Mouse (Mus musculus) lung, embryonic 14.5 days (tissue): ENCODE measurements at regions not wholly inside any gene's neighbourhood (a gene's known extent, or its start where the extent isn't known, plus 50 kb on each side); places are given as distances from the start of the nearest gene placed in this dataset.

Experiments used
- ATAC-seq: fragments of 200-750 bp; cut with Nextera tagmentation; 2 replicates; pipeline ENCODE4 v1.8.0; 2017; ENCODE audit warnings: mild to moderate bottlenecking, moderate TSS enrichment, moderate library complexity; ENCODE audit not compliant: insufficient read depth
- DNase-seq: peaks from one replicate; pipeline ENCODE4 v3.0.0-alpha.2; 2015
- H3K27ac ChIP-seq: fragments of 300-500 bp; sonication (generic); 2 replicates; pipeline ENCODE4 v1.5.1; 2014; ENCODE audit warnings: low read depth, mild to moderate bottlenecking, moderate library complexity
- H3K27me3 ChIP-seq: fragments of 300-500 bp; sonication (generic); 2 replicates; pipeline ENCODE4 v1.6.1; 2014; ENCODE audit warnings: low read length, control low read depth; ENCODE audit not compliant: insufficient read depth
- H3K36me3 ChIP-seq: fragments of 300-500 bp; sonication (generic); 2 replicates; pipeline ENCODE4 v1.6.1; 2014; ENCODE audit warnings: control low read depth; ENCODE audit not compliant: insufficient read depth
- H3K4me1 ChIP-seq: fragments of 300-500 bp; sonication (generic); 2 replicates; pipeline ENCODE4 v1.6.1; 2014; ENCODE audit warnings: antibody characterized with exemption, control low read depth; ENCODE audit not compliant: insufficient read depth
- H3K4me2 ChIP-seq: fragments of 300-500 bp; sonication (generic); 2 replicates; pipeline ENCODE4 v1.6.1; 2014; ENCODE audit warnings: mild to moderate bottlenecking
- H3K4me3 ChIP-seq: fragments of 300-500 bp; sonication (generic); 2 replicates; pipeline ENCODE4 v1.5.1; 2014; ENCODE audit warnings: low read depth, low read length
- H3K9ac ChIP-seq: fragments of 300-500 bp; sonication (generic); 2 replicates; pipeline ENCODE4 v1.6.1; 2014
- H3K9me3 ChIP-seq: fragments of 300-500 bp; sonication (generic); 2 replicates; pipeline ENCODE4 v1.6.1; 2016; ENCODE audit warnings: low read depth, low read length, control low read depth
- CTCF ChIP-seq: IDR thresholded peaks from 2 replicates; pipeline ENCODE4 v1.5.1; 2016; ENCODE audit warnings: antibody characterized with exemption, low read depth
- WGBS: fragments of 180-500 bp; shearing (Covaris S2); extraction: QIAGEN DNeasy Blood & Tissue Kit; methylation state at CpG from one replicate; pipeline ENCODE4 v1.1.7; 2014; 5-methylcytosine and 5-hydroxymethylcytosine counted together

DNA sequence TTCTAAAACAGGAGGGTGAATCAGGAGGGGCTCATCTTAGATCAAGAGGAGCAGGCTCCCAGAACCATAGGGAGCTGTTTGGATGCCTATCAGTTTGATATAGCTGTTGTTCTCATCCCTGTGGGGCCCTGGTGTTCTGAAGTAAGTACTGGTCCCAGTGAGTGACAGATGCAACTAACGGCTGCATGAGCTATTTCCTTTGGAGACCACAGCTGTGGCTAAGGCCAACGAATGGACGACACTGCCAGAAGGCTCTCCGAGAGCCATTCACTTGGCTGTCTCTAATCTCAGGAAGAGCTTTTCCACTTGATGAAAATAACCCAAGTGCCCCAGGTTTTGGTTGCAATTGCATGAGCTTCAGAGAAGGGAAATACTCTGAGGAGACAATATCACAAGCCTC is 386.8 kb downstream of the Bcl11a start:
- Histone ChIP-seq H3K36me3 (no peaks in the 10 kb centered on the region), H3K9ac (no peak overlapping the region), H3K27me3 (no peaks in the 10 kb centered on the region), H3K9me3 (no peaks in the 10 kb centered on the region), H3K27ac (no peak overlapping the region), H3K4me2 (no peak overlapping the region), H3K4me1 (no peaks in the 10 kb centered on the region), H3K4me3 (no peak overlapping the region)
- DNase-seq (no peak), ATAC-seq (no peak)
- WGBS = 54% methylated on average over 4 of the region's 4 CpGs
- TF ChIP-seq CTCF = no peak

GRCm38 (mm10) chr11:24467458-24467857 is 389.6 kb downstream of the Bcl11a start:
- Histone ChIP-seq H3K9ac (no peak overlapping the region), H3K4me3 (no peak overlapping the region), H3K27me3 (no peaks in the 10 kb centered on the region), H3K4me1 (no peaks in the 10 kb centered on the region), H3K36me3 (no peaks in the 10 kb centered on the region), H3K9me3 (no peaks in the 10 kb centered on the region), H3K4me2 (no peak overlapping the region), H3K27ac (no peak overlapping the region)
- no peak for TF ChIP-seq CTCF
- 87% methylated on average over 8 of the region's 8 CpGs for WGBS
- ATAC-seq (no peak), DNase-seq (no peak)

- Histone ChIP-seq H3K9ac (no peak overlapping the region), H3K4me1 (no peaks in the 10 kb centered on the region), H3K27me3 (no peaks in the 10 kb centered on the region), H3K27ac (no peak overlapping the region), H3K4me3 (no peak overlapping the region), H3K9me3 (no peaks in the 10 kb centered on the region), H3K4me2 (no peak overlapping the region), H3K36me3 (no peaks in the 10 kb centered on the region)
- DNase-seq (no peak), ATAC-seq (no peak)
- no peak for TF ChIP-seq CTCF
These were observed 392.6 kb downstream of the Bcl11a start for GRCm38 (mm10) chr11:24470469-24470868.

DNA sequence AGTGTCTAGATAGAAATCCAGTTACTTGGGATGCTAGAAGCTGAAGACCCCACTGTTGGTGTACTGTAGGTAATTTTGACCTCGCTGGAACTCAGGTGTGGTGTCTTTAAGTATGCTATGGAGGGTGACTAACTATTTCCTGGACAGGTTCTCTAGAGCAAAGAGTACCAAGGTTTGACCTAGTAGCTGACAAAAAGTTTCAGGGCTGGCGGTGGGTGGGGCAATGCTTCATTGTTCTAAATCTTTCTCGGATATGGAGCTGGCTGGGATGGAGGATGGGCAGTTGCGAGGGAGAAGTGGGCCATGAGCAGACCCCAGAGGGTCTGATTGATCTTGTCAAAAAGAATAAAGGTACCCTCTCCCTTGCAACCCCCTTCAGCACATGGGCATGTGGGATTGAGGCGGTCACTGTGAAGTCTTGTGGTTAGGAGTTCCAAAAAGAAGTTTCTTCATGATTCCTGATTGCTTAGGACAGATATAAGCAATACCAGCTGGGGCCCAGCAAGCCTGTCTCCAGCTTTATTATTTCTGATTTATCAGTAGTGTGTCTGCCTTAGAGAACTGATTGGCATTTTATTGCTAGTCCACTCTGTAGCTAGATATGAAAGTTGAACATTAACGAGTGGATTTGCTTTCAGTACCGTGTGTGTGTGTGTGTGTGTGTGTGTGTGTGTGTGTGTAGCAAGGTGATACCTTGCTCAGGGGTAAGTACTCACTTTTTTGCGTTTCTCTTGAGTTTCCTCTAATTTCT is 394.9 kb downstream of the Bcl11a start:
- no peak for ATAC-seq
- H3K36me3 ChIP-seq = no peaks in the 10 kb centered on the region
- H3K27ac ChIP-seq = no peak overlapping the region
- no peak for TF ChIP-seq CTCF
- no peaks in the 10 kb centered on the region for H3K9me3 ChIP-seq
- H3K4me3 ChIP-seq = no peak overlapping the region
- DNase-seq = no peak
- no peak overlapping the region for H3K4me2 ChIP-seq
- no peaks in the 10 kb centered on the region for H3K4me1 ChIP-seq
- H3K9ac ChIP-seq = no peak overlapping the region
- 78% methylated on average over 8 of the region's 8 CpGs for WGBS
- H3K27me3 ChIP-seq = no peaks in the 10 kb centered on the region

DNA sequence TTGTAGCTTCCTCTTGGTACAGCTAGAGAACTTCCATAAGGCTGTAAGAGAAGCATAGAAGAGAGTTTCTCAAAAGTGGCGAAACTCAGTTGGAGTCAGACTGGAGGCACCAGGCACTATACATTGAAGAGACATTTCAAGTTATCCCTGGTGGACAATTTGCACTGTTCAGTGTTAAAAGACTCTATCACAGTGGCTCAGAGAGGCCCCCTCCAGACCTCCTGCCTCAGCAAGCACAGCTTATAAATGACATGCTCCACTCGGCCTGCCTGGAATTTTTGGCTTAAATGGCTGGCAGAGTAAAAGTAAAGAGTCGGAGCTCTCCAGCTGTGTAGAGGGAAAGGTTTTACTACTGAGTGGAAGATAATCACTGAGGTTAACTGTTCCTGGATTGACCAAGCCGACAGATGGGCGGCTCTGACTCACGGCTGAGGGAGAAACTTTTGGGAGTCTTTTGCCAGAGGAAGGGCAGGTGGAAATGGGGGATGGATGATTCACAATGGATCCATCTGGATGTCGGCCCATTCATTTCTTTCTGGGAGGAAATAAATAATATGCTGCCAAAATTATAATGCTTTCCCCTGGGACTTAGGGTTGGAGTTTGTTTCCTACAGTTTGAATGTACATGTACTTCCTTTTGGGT is 395.6 kb downstream of the Bcl11a start:
- no peak for TF ChIP-seq CTCF
- Histone ChIP-seq H3K27ac (no peak overlapping the region), H3K36me3 (no peaks in the 10 kb centered on the region), H3K4me3 (no peak overlapping the region), H3K9ac (no peak overlapping the region), H3K4me1 (no peaks in the 10 kb centered on the region), H3K9me3 (no peaks in the 10 kb centered on the region), H3K27me3 (no peaks in the 10 kb centered on the region), H3K4me2 (no peak overlapping the region)
- no peak for DNase-seq
- ATAC-seq = no peak
- WGBS = 49% methylated on average over 7 of the region's 7 CpGs

- TF ChIP-seq CTCF = no peak
- no peaks in the 10 kb centered on the region for H3K36me3 ChIP-seq
- H3K4me2 ChIP-seq = no peak overlapping the region
- 38% methylated on average over 11 of the region's 11 CpGs for WGBS
- DNase-seq (no peak), ATAC-seq (no peak)
- H3K9ac ChIP-seq = no peak overlapping the region
- no peaks in the 10 kb centered on the region for H3K9me3 ChIP-seq
- no peaks in the 10 kb centered on the region for H3K4me1 ChIP-seq
- no peaks in the 10 kb centered on the region for H3K27me3 ChIP-seq
- H3K27ac ChIP-seq = no peak overlapping the region
- no peak overlapping the region for H3K4me3 ChIP-seq
These were observed 425.0 kb downstream of the Bcl11a start for GRCm38 (mm10) chr11:24502722-24503424.

DNA sequence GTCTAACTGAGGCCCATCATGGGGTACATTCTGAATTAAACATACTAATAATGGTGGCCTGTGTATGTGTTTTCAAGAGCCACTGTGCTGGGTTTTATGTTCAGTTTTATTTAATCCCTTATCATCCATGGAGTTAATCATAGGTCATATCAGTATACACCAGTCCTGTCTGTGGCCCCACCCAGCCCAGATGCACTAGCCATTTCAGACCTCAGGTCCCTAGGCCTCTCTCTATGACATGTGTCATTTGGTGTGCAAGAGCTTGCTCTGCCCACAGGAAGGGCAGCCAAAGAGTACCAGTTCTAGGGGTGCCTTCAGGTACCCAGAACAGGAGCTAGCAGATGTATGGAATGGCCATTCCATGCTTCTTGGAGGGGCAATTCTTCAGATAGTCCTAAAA is 437.7 kb downstream of the Bcl11a start:
- H3K4me2 ChIP-seq = no peak overlapping the region
- H3K9me3 ChIP-seq = no peaks in the 10 kb centered on the region
- H3K27ac ChIP-seq = no peak overlapping the region
- TF ChIP-seq CTCF = no peak
- H3K4me1 ChIP-seq = no peaks in the 10 kb centered on the region
- no peaks in the 10 kb centered on the region for H3K27me3 ChIP-seq
- no peak overlapping the region for H3K9ac ChIP-seq
- H3K36me3 ChIP-seq = no peaks in the 10 kb centered on the region
- H3K4me3 ChIP-seq = no peak overlapping the region
- ATAC-seq = no peak
- DNase-seq = no peak
